Mouse (Mus musculus): ENCODE measurements around the gene Ugt1a2.

Ugt1a2 gene

DNA sequence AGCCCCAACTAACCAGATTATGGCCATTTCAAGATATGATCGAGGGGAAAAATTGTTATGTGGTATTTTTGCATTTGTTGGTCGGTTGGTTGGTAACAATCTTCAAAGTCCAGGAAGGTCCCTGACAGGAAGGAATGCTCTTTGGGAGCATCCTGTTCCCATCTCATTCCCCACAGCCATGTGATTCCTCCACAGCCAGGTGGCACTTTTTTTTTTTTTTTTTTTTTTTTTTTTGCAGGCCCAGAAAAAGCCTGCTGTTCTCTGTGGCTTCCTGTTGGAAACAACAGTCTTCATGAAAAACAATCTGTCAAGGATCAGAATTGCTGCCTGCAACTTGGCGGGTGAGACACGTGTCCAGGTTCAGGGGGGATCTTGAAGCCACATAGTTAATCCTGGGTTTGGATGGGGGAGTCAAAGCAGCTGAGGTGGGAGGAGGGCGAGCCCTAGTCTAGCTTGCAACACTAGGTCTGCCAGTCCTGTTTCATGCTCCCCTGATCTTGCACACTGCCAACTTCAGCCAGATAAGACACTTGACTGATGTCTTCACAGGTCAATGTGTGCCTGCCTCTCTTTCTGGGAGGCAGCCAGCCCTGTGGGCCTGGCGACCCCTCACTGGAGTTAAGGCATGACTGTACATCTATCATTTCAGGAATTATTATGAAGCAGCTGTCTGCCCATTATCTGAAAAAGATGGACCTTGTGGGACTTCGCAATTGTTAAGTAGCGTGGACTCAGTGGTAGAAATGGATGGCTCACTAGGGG lies 58.7 kb downstream of the Ugt1a2 start:
- no peak for DNase-seq

DNA sequence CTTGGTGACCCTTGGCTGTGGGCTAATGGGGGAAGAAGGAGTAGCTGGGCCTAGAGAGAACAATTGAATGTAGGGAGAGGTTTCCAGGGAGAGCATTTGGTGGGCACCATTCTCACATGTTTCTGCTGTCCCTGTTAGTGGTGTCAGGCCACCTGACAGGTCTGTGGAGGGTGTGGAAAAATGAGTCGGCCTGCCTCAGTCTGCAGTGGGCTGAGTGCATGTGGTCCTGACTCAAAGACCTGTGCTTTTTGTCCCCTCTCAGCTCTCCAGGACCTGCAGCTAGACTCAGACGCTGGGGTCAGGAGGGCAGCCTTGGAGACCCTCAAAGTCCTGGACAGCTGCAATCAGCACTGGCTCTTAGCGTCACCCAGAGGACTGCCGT lies 59.2 kb downstream of the Ugt1a2 start:
- no peak for DNase-seq

DNA sequence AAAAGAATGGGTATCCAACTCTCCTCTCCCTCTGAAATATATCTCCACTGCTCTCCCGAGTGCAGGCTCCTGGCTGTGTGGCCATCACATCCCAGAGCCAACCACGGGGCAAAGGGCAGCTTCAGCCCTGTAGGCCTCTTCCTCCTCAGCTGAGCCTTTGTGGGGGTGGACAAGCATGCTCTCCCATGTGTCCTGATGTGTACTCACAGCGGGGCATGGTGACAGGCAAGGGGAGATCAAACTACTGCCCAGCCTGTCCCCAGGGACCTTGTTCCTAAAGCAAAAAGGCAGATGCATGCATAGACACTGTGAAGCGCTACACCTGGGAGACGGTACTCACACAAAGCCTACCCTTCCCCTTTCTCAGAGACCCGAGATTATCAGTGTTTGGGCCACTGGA lies 59.7 kb downstream of the Ugt1a2 start:
- no peak for DNase-seq

DNA sequence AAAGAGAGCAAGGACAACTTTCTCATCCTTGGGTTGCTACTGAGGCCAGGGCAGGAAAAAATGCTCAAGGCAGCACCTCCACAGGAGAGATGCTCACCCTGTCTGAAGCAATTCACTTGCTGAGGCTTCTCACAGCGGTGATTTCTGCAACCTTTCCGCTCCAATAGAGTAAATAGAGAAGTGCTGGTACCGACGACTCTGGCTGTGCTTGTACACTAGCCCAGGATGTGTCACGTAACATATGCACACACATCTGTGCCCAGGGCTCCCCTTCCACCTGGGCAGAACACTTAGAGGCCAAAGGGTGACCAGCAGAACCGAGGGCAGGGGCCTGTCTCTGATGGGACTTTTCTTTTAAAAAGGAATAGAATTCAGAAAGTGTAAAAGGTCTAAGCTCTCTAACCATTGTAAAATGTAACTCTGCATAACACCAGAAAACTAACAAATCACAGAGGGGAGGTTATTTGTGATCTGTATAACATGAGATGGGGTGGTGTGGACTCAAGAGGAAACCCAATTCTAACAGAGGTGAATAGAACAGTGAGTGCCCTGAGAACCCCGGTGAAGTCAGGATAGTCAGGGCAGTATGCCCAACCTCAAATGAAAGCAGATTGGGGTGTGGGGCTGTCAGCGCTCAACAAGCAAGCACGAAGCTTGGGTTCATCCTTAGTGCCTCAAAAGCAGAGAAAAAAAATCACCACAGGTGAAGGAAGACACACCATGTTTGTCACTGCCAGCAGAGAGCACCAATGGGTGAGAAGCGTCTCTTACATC lies 60.4 kb downstream of the Ugt1a2 start:
- no peak for DNase-seq

DNA sequence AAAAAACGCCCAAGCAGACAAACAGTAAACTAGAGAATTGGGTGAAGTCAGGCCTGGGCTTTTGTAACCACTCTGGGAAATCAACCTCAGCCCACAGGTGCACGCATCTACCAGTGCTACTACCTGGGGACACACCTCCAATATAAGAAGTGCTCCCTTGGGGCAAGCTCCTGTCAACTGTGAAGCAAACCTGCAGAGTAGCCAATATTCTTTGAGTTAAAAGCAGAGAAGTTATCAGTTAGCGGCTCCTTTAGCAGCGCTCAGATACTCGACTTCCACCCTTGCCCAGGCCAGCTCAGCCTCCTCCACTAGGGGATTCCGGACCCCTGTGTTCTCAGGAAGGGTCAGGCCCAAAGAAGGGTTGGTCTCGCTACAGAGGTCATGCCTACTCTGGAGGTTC lies 61.3 kb downstream of the Ugt1a2 start:
- DNase-seq, result no peak

DNA sequence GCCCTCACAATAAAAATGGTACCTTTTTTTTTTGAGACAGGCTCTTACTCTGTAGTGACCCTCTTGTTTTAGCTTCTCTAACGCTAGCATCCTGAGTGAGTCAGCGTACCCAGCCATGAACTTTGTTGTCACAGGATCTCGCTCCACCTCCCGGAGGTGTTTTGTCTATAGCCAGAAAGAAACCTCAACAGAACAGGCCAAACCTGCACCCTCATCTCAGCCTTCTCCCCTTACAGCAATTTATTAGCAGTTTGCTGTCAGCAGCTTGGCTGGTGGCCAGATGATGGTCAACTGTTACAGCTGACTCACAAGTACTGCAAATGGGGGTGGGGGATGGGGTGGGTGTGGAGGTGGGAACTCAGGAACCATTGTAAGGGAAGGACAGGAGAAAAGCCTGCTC lies 61.9 kb downstream of the Ugt1a2 start:
- no peak for DNase-seq

DNA sequence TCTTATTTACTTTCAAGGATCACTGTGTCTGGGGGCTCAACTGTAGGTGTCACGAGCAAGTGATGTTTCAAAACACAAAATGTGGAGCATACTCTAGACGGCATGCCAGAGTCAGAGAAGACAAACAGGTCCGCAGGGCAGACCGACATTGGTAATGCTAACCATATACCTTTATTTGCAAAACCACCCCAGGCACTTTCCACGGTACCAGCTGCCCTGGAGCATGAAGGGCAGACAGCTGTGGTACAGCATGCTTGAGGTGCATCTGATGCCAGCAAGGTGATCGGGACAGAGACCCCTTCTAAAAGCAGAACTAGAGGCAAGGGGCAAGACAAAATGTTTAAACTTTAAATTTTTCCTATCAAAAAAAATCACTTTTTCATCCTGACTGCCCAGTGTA lies 62.6 kb downstream of the Ugt1a2 start:
- no peak for DNase-seq

DNA sequence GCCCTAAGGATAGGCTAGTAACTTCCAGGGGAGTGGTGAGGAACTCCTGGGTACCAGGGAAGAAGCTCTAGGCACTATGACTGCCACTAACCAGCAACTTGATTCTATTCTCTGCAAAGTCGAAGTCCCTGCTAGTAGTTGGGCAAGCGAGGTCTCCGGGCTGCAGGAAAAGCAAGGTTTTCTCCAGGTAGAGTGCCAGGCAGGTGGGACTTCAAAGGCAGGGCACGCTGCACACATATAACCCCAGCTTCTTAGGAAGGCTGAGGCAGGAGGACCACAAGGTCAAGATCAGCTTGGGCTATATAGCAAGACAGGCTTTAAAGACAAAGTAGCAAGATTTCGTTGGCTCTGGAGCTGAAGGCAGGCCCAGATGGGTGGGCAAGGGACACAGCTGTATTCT lies 63.4 kb downstream of the Ugt1a2 start:
- DNase-seq, result no peak

DNA sequence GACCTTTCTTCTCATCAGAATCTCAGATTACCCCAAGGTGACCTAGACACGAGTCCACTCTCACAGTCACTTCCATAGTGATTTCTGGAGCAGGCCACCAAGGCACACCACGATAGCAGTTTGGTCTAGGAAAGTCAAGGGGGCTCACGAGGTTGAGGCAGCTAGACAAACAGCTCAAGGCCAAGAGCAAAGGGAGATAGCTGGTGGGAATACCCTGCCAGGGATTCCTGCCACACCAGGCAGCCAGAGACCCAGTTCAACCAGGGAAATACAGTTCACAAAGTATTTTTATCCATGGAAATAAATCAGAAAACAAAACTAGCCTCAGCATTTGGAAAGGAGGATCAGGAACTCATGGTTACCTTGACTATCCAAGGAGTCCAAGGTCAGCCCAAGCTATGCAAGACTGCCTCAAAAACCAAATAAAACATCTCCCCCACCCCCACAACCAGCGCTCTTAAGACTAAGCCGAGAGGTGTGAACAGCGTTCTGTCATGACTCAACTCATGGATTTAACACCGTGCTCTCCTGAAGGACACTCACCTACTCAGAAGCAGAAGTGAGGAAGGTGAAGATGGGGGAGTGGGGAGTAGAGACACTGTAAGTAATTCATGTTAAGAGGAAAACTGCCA lies 64.0 kb downstream of the Ugt1a2 start:
- DNase-seq, result no peak

DNA sequence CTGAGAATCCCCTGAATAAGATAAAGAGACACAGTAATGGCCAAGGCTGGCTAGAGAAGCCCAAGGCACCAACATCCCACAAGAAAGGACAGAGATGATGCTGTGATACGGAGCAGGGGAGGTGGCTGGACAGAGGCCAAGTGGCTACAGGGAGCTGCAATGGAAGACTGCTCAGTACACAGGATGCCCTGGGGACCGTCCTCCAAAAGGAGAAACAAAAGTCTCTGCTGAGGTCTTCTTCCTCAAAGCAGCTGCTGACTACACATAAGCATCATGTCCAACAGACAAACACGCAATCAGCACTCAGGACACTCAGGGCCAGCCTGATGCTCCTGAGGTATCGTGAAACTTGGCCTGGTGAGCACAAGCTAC lies 64.5 kb downstream of the Ugt1a2 start:
- no peak for DNase-seq

DNA sequence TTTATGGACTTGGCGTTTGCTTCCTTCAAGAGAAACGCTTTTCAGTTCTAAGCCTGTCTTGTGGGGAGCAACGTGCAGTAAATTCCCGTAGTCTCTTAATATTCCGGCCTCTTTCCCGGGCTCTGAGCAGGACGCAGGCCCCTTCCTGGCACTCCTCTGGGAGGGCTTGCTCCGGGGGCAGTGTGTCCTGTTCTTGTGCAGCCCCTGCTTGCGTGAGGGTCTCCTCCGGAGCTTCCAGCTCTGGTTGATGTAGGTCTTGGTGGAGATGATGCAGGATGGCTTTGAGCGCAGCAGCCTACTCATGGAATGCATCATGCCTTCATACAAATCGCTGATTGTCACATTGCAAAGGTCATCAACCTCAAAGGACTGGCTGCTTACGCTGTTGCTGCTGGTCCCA lies 65.7 kb downstream of the Ugt1a2 start:
- DNase-seq, result no peak

DNA sequence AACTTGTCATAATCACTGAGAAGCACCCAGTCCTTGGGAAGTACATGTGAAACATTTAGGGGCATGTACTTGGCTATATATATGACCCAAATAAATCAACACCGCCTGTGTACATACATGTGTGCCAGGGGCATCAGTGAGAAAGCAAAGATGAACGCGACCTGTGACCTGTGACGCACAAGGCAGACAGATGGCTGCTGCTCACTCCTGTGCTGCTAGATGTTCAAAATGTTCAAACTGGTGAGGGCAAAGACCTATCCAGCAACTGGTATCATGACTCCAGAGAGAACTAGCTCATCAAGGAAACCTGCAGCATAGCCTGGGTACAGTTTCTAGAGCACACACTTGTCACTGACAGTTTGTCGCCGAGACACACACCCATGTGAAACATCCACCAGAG lies 67.1 kb downstream of the Ugt1a2 start:
- DNase-seq, result no peak

DNA sequence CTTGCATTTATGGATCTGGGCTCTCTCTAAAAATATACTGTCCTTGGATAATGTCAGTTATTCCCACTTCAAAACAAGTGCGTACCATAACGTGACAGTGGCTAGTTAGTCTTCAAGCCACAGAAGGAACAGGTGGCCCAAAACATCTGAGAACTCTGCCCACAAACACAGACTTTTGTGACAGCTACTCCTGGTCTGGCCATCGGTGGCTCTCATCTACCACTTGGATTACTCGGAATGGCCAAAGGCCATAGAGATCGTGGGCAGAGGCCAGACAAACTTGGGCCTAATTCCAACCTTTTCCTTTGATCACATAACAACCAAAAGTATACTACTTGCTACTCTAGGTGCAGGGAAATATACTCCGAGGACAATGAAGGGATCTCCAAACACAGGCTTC lies 67.7 kb downstream of the Ugt1a2 start:
- no peak for DNase-seq
